Mouse (Mus musculus) right cerebral cortex, postnatal 25 days (tissue): ENCODE data around the gene Hmg20a.
A peak's percentile ranks its signal among the peaks of the same experiment; 100 is the strongest.
"Not testable (repeated sequence)": the region's sequence is repeated elsewhere in the genome, so short reads cannot be mapped to it uniquely, and the experiment has no call there.

Source experiments
- DNase-seq: peaks from one replicate; pipeline ENCODE4 v3.0.0; 2022

Hmg20a gene

GRCm38 (mm10) chr9:56417948-56418737, at the start of gene Hmg20a, which contains the start of gene Peak1:
Gene Hmg20a (plus strand): TSS chr9:56418609.
Gene Peak1 (minus strand): TSS chr9:56418067.
- peak; percentile 100 for DNase-seq

GRCm38 (mm10) chr9:56368814-56369213, 49.6 kb upstream of the Hmg20a start:
- no peak for DNase-seq

GRCm38 (mm10) chr9:56370710-56371109, 47.7 kb upstream of the Hmg20a start:
- DNase-seq = no peak

- peak; percentile 7 for DNase-seq
Observed at GRCm38 (mm10) chr9:56374401-56374800, 44.0 kb upstream of the Hmg20a start.

GRCm38 (mm10) chr9:56382786-56383185, 35.6 kb upstream of the Hmg20a start:
- no peak for DNase-seq

- DNase-seq = no peak
Observed at GRCm38 (mm10) chr9:56392857-56393256, 25.6 kb upstream of the Hmg20a start.

- DNase-seq = no peak
Observed at GRCm38 (mm10) chr9:56396306-56396705, 22.1 kb upstream of the Hmg20a start.

GRCm38 (mm10) chr9:56404619-56405018, 13.8 kb upstream of the Hmg20a start:
- no peak for DNase-seq

- DNase-seq = no peak
Observed at GRCm38 (mm10) chr9:56409928-56410327, 8.5 kb upstream of the Hmg20a start.

- no peak for DNase-seq
Observed at GRCm38 (mm10) chr9:56412716-56413115, 5.7 kb upstream of the Hmg20a start.

- no peak for DNase-seq
Observed at GRCm38 (mm10) chr9:56414322-56414721, 4.1 kb upstream of the Hmg20a start.

GRCm38 (mm10) chr9:56415393-56415792, 3.0 kb upstream of the Hmg20a start:
- DNase-seq = no peak

GRCm38 (mm10) chr9:56415935-56416607, 2.3 kb upstream of the Hmg20a start:
- DNase-seq = no peak

GRCm38 (mm10) chr9:56417415-56417947, 928 bp upstream of the Hmg20a start:
- DNase-seq = peak; percentile 81

- DNase-seq = peak; percentile 79
Observed at GRCm38 (mm10) chr9:56418738-56419239, 380 bp downstream of the Hmg20a start.

- no peak for DNase-seq
Observed at GRCm38 (mm10) chr9:56420236-56420635, 1.8 kb downstream of the Hmg20a start.

- DNase-seq = no peak
Observed at GRCm38 (mm10) chr9:56420892-56421601, 2.6 kb downstream of the Hmg20a start.

- DNase-seq = no peak
Observed at GRCm38 (mm10) chr9:56421991-56422390, 3.6 kb downstream of the Hmg20a start.

- no peak for DNase-seq
Observed at GRCm38 (mm10) chr9:56424861-56425260, 6.5 kb downstream of the Hmg20a start.

- no peak for DNase-seq
Observed at GRCm38 (mm10) chr9:56435821-56436526, 17.6 kb downstream of the Hmg20a start.

GRCm38 (mm10) chr9:56437300-56437892, 19.0 kb downstream of the Hmg20a start:
- not testable (repeated sequence) for DNase-seq

- peak; percentile 18 for DNase-seq
Observed at GRCm38 (mm10) chr9:56439699-56440098, 21.3 kb downstream of the Hmg20a start.
